Mouse (Mus musculus): ENCODE data around the gene Slit3.

The Slit3 gene

GRCm38 (mm10) chr11:35345696-35346480 is 224.9 kb downstream of the Slit3 start:
- no peak for DNase-seq (ENCODE audit: low read depth, low spot score)

- no peak for DNase-seq (ENCODE audit: low read depth, low spot score)
These were observed 227.1 kb downstream of the Slit3 start for GRCm38 (mm10) chr11:35348099-35348498.

- no peak for DNase-seq (ENCODE audit: low read depth, low spot score)
These were observed 229.9 kb downstream of the Slit3 start for GRCm38 (mm10) chr11:35350968-35351367.

GRCm38 (mm10) chr11:35351376-35351775 is 230.4 kb downstream of the Slit3 start:
- no peak for DNase-seq (ENCODE audit: low read depth, low spot score)

- DNase-seq (ENCODE audit: low read depth, low spot score) = no peak
These were observed 234.8 kb downstream of the Slit3 start for GRCm38 (mm10) chr11:35355811-35356210.

GRCm38 (mm10) chr11:35361071-35361470 is 240.0 kb downstream of the Slit3 start:
- no peak for DNase-seq (ENCODE audit: low read depth, low spot score)

- no peak for DNase-seq (ENCODE audit: low read depth, low spot score)
These were observed 242.0 kb downstream of the Slit3 start for GRCm38 (mm10) chr11:35362975-35363374.

GRCm38 (mm10) chr11:35364469-35364868 is 243.4 kb downstream of the Slit3 start:
- no peak for DNase-seq (ENCODE audit: low read depth, low spot score)

GRCm38 (mm10) chr11:35365510-35365931 is 244.5 kb downstream of the Slit3 start:
- no peak for DNase-seq (ENCODE audit: low read depth, low spot score)

- DNase-seq (ENCODE audit: low read depth, low spot score) = no peak
These were observed 245.6 kb downstream of the Slit3 start for GRCm38 (mm10) chr11:35366611-35367010.

- DNase-seq (ENCODE audit: low read depth, low spot score) = no peak
These were observed 246.2 kb downstream of the Slit3 start for GRCm38 (mm10) chr11:35367248-35367647.

- no peak for DNase-seq (ENCODE audit: low read depth, low spot score)
These were observed 248.9 kb downstream of the Slit3 start for GRCm38 (mm10) chr11:35369964-35370363.

GRCm38 (mm10) chr11:35370705-35371104 is 249.7 kb downstream of the Slit3 start:
- DNase-seq (ENCODE audit: low read depth, low spot score) = no peak

GRCm38 (mm10) chr11:35372410-35372809 is 251.4 kb downstream of the Slit3 start:
- DNase-seq (ENCODE audit: low read depth, low spot score) = no peak

GRCm38 (mm10) chr11:35375072-35375471 is 254.0 kb downstream of the Slit3 start:
- no peak for DNase-seq (ENCODE audit: low read depth, low spot score)

GRCm38 (mm10) chr11:35378802-35379201 is 257.8 kb downstream of the Slit3 start:
- DNase-seq (ENCODE audit: low read depth, low spot score) = no peak

GRCm38 (mm10) chr11:35379407-35379806 is 258.4 kb downstream of the Slit3 start:
- DNase-seq (ENCODE audit: low read depth, low spot score) = no peak

- no peak for DNase-seq (ENCODE audit: low read depth, low spot score)
These were observed 259.7 kb downstream of the Slit3 start for GRCm38 (mm10) chr11:35380766-35381165.

GRCm38 (mm10) chr11:35385444-35385843 is 264.4 kb downstream of the Slit3 start:
- peak; percentile 34 for DNase-seq (ENCODE audit: low read depth, low spot score)

GRCm38 (mm10) chr11:35387826-35388225 is 266.8 kb downstream of the Slit3 start:
- DNase-seq (ENCODE audit: low read depth, low spot score) = peak; percentile 68

GRCm38 (mm10) chr11:35388471-35388870 is 267.4 kb downstream of the Slit3 start:
- DNase-seq (ENCODE audit: low read depth, low spot score) = peak; percentile 50

- no peak for DNase-seq (ENCODE audit: low read depth, low spot score)
These were observed 268.3 kb downstream of the Slit3 start for GRCm38 (mm10) chr11:35389341-35389740.

- no peak for DNase-seq (ENCODE audit: low read depth, low spot score)
These were observed 268.9 kb downstream of the Slit3 start for GRCm38 (mm10) chr11:35389780-35390435.

Measured in mesoderm, embryonic 11.5 days (tissue).